Mouse (Mus musculus) testis, adult 2 months (tissue): ENCODE data around the gene Fam32a. TPM values are rescaled to one million over a fixed set of nuclear protein-coding genes. Genes with fewer than 3 reads are reported as not detected.
A peak's percentile ranks its signal among the peaks of the same experiment; 100 is the strongest.

Source experiments
- H3K27ac ChIP-seq: fragments of 200-500 bp; 2 replicates; pipeline ENCODE4 v1.5.1; 2012; ENCODE audit warnings: low read depth, low read length; ENCODE audit not compliant: control insufficient read depth, insufficient read depth
- H3K27me3 ChIP-seq: fragments of 200-500 bp; 2 replicates; pipeline ENCODE4 v1.6.1; 2012; ENCODE audit warnings: mild to moderate bottlenecking, low read length, moderate library complexity; ENCODE audit not compliant: control insufficient read depth, insufficient read depth
- H3K36me3 ChIP-seq: fragments of 200-500 bp; 2 replicates; pipeline ENCODE4 v1.6.1; 2012; ENCODE audit warnings: mild to moderate bottlenecking, low read length; ENCODE audit not compliant: control insufficient read depth, insufficient read depth
- H3K4me1 ChIP-seq: fragments of 200-500 bp; 2 replicates; pipeline ENCODE4 v1.6.1; 2012; ENCODE audit warnings: low read length; ENCODE audit not compliant: control insufficient read depth, insufficient read depth
- H3K4me3 ChIP-seq: fragments of 200-500 bp; 2 replicates; pipeline ENCODE4 v1.5.1; 2012; ENCODE audit warnings: low read depth, mild to moderate bottlenecking, low read length, moderate library complexity, mixed read lengths; ENCODE audit not compliant: control insufficient read depth
- CTCF ChIP-seq: fragments of 200-500 bp; IDR thresholded peaks from 2 replicates; pipeline ENCODE4 v1.5.1; 2012; ENCODE audit warnings: low read depth, mild to moderate bottlenecking, inconsistent platforms, low read length, moderate library complexity; ENCODE audit not compliant: control insufficient read depth, insufficient read depth, insufficient replicate concordance
- POLR2A ChIP-seq: fragments of 200-500 bp; IDR thresholded peaks from 2 replicates; pipeline ENCODE4 v1.6.1; 2012; ENCODE audit warnings: low read depth, mild to moderate bottlenecking, inconsistent platforms, low read length, moderate library complexity; ENCODE audit not compliant: control insufficient read depth
- polyA plus RNA-seq: library from polyadenylated mRNA; depleted of rRNA; stranded (reverse); fragments of >200 nt; gene quantifications from 2 replicates; pipeline ENCODE4 v1.2.3, GENCODE M21; 2012

Fam32a gene
- polyA plus RNA-seq, 1 experiment = 15.4 TPM

- Histone ChIP-seq H3K27me3 (no peaks in the 10 kb centered on the region), H3K4me3 (peak overlapping the region; percentile 83), H3K36me3 (peaks cover 3% of the 10 kb centered on the region), H3K4me1 (peaks cover 5% of the 10 kb centered on the region), H3K27ac (no peak overlapping the region)
- no peak for TF ChIP-seq CTCF
- no peak for TF ChIP-seq POLR2A
Measured at GRCm38 (mm10) chr8:72240951-72241350, 21.4 kb downstream of the Fam32a start.

- TF ChIP-seq POLR2A (no peak), CTCF (no peak)
- Histone ChIP-seq H3K27ac (no peak overlapping the region), H3K36me3 (peaks cover 3% of the 10 kb centered on the region), H3K4me3 (peak overlapping the region; percentile 83; the same call in 1 of the 2 replicates), H3K27me3 (no peaks in the 10 kb centered on the region), H3K4me1 (peaks cover 5% of the 10 kb centered on the region)
Measured at GRCm38 (mm10) chr8:72242226-72242625, 22.7 kb downstream of the Fam32a start.

GRCm38 (mm10) chr8:72244610-72245009, 25.1 kb downstream of the Fam32a start:
- peaks cover 3% of the 10 kb centered on the region for H3K36me3 ChIP-seq
- no peak for TF ChIP-seq CTCF
- no peak for TF ChIP-seq POLR2A
- no peak overlapping the region for H3K4me3 ChIP-seq
- H3K27me3 ChIP-seq = no peaks in the 10 kb centered on the region
- peaks cover 5% of the 10 kb centered on the region for H3K4me1 ChIP-seq
- H3K27ac ChIP-seq = no peak overlapping the region

- no peaks in the 10 kb centered on the region for H3K27me3 ChIP-seq
- H3K27ac ChIP-seq = no peak overlapping the region
- TF ChIP-seq POLR2A = no peak
- TF ChIP-seq CTCF = no peak
- H3K36me3 ChIP-seq = no peaks in the 10 kb centered on the region
- peaks cover 4% of the 10 kb centered on the region for H3K4me1 ChIP-seq
- H3K4me3 ChIP-seq = no peak overlapping the region
Measured at GRCm38 (mm10) chr8:72257171-72257901, 37.8 kb downstream of the Fam32a start.

- H3K4me3 ChIP-seq = no peak overlapping the region
- H3K27me3 ChIP-seq = no peaks in the 10 kb centered on the region
- no peak overlapping the region for H3K27ac ChIP-seq
- TF ChIP-seq POLR2A (no peak), CTCF (no peak)
- H3K4me1 ChIP-seq = peaks cover 4% of the 10 kb centered on the region
- H3K36me3 ChIP-seq = no peaks in the 10 kb centered on the region
Measured at GRCm38 (mm10) chr8:72257902-72258238, 38.3 kb downstream of the Fam32a start.

GRCm38 (mm10) chr8:72259862-72260261, 40.3 kb downstream of the Fam32a start:
- no peak for TF ChIP-seq CTCF
- TF ChIP-seq POLR2A = no peak
- Histone ChIP-seq H3K27me3 (no peaks in the 10 kb centered on the region), H3K27ac (no peak overlapping the region), H3K4me1 (peaks cover 4% of the 10 kb centered on the region), H3K4me3 (no peak overlapping the region), H3K36me3 (no peaks in the 10 kb centered on the region)

GRCm38 (mm10) chr8:72260585-72260984, 41.1 kb downstream of the Fam32a start:
- no peaks in the 10 kb centered on the region for H3K27me3 ChIP-seq
- H3K4me1 ChIP-seq = peaks cover 4% of the 10 kb centered on the region
- no peak overlapping the region for H3K4me3 ChIP-seq
- H3K36me3 ChIP-seq = no peaks in the 10 kb centered on the region
- H3K27ac ChIP-seq = no peak overlapping the region
- TF ChIP-seq CTCF (no peak), POLR2A (no peak)
